Mouse (Mus musculus) E14TG2a.4 (cell line): ENCODE results near the gene Gm1043.

Source experiments
- H3K27me3 ChIP-seq: 2 replicates; pipeline ENCODE4 v1.6.1; 2014; ENCODE audit warnings: low read length, control low read depth; ENCODE audit not compliant: insufficient read depth
- H3K36me3 ChIP-seq: 2 replicates; pipeline ENCODE4 v1.6.1; 2014; ENCODE audit warnings: low read length, control low read depth; ENCODE audit not compliant: insufficient read depth
- H3K4me1 ChIP-seq: replicated peaks from 2 replicates; pipeline ENCODE4 v1.6.1; 2014; ENCODE audit warnings: low read depth, low read length, control low read depth
- H3K4me3 ChIP-seq: replicated peaks from 2 replicates; pipeline ENCODE4 v1.5.1; 2014; ENCODE audit warnings: mild to moderate bottlenecking, low read length
- H3K9me3 ChIP-seq: 2 replicates; pipeline ENCODE4 v1.6.1; 2014; ENCODE audit warnings: low read length, control low read depth
- CTCF ChIP-seq: conservative IDR thresholded peaks from 2 replicates; pipeline ENCODE4 v1.5.1; 2014; ENCODE audit warnings: low read length
- NANOG ChIP-seq: IDR thresholded peaks from 2 replicates; pipeline ENCODE4 v1.6.1; 2014; ENCODE audit warnings: borderline replicate concordance, low read length, mixed read lengths
- POU5F1 ChIP-seq: IDR thresholded peaks from 2 replicates; pipeline ENCODE4 v1.6.1; 2014; ENCODE audit warnings: low read length, borderline replicate concordance

Gm1043 gene

DNA sequence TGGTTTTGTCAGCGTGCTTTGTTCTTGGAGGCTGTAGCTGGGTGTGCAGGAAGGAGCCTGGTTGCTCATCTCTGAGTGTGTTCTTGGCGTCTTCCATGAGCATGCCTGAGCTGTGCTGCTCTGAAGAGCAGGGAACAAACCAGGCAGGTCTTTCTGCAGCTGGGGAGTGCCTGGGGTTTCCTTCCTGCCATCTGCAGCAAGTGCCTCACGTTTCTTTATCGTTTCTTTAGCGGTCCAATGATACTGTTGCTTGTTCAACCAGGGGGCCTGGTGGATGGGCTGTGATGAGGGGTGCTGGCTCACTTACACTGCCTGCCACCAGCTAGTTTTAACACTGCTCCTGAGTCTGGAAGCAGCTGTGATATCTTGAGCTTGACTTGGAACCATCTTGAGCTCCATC is 38.4 kb upstream of the Gm1043 start:
- H3K36me3 ChIP-seq = no peaks in the 10 kb centered on the region
- peaks cover 6% of the 10 kb centered on the region; the same call in 1 of the 2 replicates for H3K27me3 ChIP-seq
- no peak overlapping the region for H3K4me3 ChIP-seq
- TF ChIP-seq CTCF (no peak), POU5F1 (no peak), NANOG (no peak)
- peaks cover 70% of the 10 kb centered on the region for H3K4me1 ChIP-seq
- no peaks in the 10 kb centered on the region for H3K9me3 ChIP-seq

DNA sequence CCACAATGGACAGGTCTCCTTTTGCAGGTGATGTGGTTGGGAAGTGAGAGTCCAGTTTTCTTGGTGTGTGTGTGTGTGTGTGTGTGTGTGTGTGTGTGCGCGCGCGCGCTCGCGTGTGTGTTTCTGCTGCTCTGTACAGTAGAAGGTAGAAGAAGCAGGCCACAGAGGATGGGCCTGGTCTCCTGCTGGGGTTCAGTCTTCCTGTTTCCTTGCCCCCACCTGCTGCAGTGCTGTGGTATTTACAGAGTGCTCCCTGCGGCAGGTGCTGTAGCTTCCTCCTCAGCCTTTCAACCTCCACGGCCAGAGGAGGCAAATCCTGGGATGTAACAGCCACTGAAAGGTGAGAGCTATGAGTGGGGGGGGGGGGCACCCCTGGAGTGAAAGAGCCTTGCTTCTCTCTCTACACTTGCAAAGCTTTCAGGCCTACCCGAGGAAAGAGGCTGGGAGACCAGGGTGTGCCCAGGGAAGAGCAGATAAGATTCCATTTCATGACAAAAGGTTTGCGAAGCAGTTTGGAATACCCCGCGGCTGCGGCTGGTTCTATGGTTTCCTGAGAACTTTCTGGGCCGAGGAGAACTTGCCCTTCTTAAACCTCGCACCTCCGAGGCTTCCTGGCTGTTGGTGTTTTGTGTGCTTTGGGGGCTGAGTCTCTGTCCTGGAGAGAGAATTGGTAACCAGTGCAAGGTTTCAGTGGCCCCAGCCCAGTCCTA is 37.8 kb upstream of the Gm1043 start:
- TF ChIP-seq POU5F1 = no peak
- TF ChIP-seq NANOG = no peak
- TF ChIP-seq CTCF = no peak
- Histone ChIP-seq H3K36me3 (no peaks in the 10 kb centered on the region), H3K9me3 (no peaks in the 10 kb centered on the region), H3K27me3 (no peaks in the 10 kb centered on the region; the same call in 1 of the 2 replicates), H3K4me3 (peak overlapping the region; percentile 14; the same call in 1 of the 2 replicates), H3K4me1 (peaks cover 65% of the 10 kb centered on the region)

DNA sequence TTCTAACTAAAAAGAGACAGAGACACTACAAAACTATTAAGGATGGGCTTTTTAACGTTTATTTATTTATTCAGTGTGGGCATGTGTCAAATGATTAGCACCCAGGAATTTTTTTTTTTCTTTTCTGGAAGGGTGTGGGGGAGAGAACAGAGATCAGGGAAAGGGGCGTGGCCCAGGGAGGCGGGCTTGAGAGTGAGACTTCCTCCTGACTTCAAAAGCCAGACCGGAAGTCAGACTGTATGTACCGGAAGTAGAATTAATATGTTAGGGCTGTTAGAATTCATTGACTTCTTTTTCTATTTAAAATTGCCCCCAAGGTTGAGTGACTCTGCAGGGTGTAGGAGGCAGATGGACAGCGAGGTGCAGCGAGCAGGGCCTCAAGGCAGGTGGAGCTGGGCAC is 37.2 kb upstream of the Gm1043 start:
- peak overlapping the region; percentile 14; the same call in 1 of the 2 replicates for H3K4me3 ChIP-seq
- no peaks in the 10 kb centered on the region for H3K9me3 ChIP-seq
- no peak for TF ChIP-seq NANOG
- TF ChIP-seq POU5F1 = no peak
- TF ChIP-seq CTCF = no peak
- peaks cover 65% of the 10 kb centered on the region for H3K4me1 ChIP-seq
- no peaks in the 10 kb centered on the region; the same call in 1 of the 2 replicates for H3K27me3 ChIP-seq
- no peaks in the 10 kb centered on the region for H3K36me3 ChIP-seq

DNA sequence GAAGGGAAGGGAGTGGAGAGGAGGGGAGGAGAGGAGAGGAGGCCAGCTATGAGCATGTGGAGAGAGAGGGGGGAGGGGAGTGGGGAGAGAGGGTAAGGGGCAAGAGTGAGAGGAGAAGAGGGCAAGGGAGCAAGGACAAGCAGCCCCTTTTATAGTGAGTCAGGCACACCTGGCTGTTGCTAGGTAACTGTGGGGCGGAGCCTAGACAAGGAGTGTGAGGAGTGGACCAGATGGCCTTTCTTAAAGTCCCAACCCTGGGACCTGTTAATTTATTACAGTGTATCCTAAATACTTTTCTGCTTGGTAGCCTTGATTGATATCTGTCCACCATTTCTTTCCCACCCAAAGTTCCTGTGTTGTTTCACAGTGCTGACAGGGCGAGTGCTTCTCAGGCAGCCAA is 36.1 kb upstream of the Gm1043 start:
- TF ChIP-seq POU5F1 (no peak), NANOG (no peak), CTCF (no peak)
- no peak overlapping the region for H3K4me3 ChIP-seq
- H3K4me1 ChIP-seq = peaks cover 65% of the 10 kb centered on the region
- no peaks in the 10 kb centered on the region for H3K36me3 ChIP-seq
- H3K27me3 ChIP-seq = no peaks in the 10 kb centered on the region; the same call in 1 of the 2 replicates
- H3K9me3 ChIP-seq = no peaks in the 10 kb centered on the region

DNA sequence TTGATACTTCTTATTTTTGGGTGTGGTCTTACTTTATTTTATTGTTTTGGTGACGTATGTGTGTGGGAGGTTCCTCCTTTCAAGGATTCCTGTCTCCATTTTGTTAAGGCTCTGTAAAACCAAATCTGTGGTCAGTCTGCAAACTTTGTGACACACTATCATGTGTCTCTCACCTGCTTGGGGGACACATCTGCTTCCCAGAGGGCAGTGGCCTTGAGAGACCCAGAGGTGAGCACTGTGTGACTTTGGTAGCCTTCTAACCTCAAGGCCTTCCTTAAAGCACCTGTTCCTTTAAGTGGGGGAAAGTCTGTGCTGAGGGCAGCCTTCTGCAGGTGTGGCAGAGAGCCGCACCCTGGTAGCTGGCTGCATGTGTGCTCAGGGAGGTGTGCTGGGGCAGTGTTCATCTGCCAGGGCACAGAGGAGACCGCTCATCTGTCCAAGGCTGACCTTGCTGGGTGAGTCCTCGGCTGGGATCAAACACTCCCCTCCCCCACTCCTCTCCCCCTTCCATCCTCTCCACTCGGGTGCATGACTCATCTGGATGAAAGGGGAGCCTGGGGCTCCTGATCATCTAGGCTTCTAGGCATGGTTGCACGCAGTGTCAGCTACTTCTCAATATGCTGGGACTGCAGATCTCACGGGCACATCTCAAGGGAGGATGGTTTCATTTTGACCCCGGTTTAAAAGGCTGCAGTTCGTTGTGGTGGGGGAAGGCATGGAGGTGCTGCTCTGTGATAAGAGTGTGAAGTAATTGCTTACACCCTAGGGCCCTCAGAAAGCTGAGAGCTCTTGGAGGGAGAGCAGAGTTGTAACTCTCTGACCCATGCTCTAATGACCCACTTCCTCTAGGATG is 34.4 kb upstream of the Gm1043 start:
- H3K4me3 ChIP-seq = peak overlapping the region; percentile 46
- TF ChIP-seq NANOG (no peak), POU5F1 (no peak), CTCF (no peak)
- peaks cover 54% of the 10 kb centered on the region for H3K4me1 ChIP-seq
- no peaks in the 10 kb centered on the region for H3K9me3 ChIP-seq
- H3K27me3 ChIP-seq = no peaks in the 10 kb centered on the region; the same call in 1 of the 2 replicates
- H3K36me3 ChIP-seq = no peaks in the 10 kb centered on the region

DNA sequence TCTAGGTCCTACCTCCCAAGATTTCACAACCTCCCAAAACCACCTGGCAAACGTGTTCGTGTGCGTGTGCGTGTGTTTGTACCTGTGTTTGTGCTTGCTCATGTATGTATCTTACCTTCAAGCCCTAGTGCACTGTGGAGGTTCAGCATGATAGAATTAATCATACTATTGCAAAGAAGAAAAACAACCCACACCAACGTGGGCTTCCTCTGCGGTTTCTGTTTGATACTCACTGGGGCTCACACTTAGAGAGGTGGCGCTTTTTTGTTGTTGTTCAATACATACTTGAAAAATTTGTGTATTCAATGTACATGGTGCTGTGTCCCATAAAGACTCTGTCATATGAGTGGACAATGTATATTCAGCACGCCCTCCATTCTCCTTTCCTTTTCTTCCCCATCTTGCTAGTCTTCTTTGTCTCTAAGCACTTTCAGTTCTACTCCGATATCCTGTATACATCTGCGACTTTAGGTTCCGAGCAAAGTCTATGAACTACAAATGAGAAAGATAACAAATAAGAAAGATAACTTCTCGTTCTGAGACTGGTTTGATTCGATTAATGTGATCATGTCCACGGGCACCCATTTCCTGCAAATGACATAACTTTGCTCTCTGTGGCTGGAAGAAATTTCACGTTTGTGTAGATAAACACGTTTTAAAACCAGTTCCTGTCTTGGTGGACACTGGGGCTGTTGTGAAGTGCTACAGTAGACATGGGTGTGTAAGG is 33.6 kb upstream of the Gm1043 start:
- no peaks in the 10 kb centered on the region; the same call in 1 of the 2 replicates for H3K27me3 ChIP-seq
- peaks cover 49% of the 10 kb centered on the region for H3K4me1 ChIP-seq
- H3K36me3 ChIP-seq = no peaks in the 10 kb centered on the region
- H3K4me3 ChIP-seq = no peak overlapping the region
- TF ChIP-seq CTCF (no peak), NANOG (no peak), POU5F1 (no peak)
- no peaks in the 10 kb centered on the region for H3K9me3 ChIP-seq

DNA sequence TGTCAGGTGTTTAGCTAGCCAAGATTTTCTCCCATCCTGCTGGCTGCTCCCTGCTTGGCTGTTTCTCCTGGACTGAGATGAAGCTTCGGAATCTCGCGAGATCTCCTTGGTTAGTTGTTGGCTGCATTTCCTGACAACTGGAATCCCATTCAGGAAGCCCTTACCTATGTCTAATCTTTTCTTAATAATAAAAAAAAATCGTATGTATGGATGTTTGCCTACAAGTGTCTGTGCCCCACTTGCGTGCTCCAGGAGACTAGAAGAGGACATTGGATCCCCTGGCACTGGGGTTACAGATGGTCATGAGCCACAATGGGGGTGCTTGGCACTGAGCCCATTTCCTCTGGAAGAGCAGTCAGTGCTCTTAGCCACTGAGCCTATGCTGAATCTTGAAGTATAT is 32.3 kb upstream of the Gm1043 start:
- TF ChIP-seq POU5F1 (no peak), CTCF (no peak), NANOG (no peak)
- no peaks in the 10 kb centered on the region for H3K27me3 ChIP-seq
- no peaks in the 10 kb centered on the region for H3K36me3 ChIP-seq

DNA sequence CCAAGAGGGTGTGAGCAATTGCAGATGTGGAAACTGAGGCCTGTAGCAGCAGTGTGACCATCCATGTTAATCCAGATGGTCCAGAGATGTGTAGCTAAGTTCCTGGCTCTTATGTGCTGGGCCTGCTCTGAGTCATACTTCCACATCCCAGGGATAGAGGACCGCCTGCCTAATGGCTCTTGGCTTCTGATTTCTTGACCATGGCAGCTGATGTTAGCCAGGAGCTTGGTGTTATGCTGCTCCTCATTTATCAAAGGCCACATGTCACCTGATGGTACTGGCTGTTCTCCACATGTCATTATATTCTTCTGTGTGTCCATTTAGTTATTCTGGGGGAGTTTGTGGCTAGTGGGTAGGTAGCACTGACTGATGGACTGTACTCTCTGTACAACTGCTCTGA is 29.4 kb upstream of the Gm1043 start:
- Histone ChIP-seq H3K36me3 (no peaks in the 10 kb centered on the region), H3K4me1 (peaks cover 6% of the 10 kb centered on the region), H3K4me3 (no peak overlapping the region), H3K9me3 (no peaks in the 10 kb centered on the region), H3K27me3 (peaks cover 4% of the 10 kb centered on the region; the same call in 1 of the 2 replicates)
- TF ChIP-seq POU5F1 = no peak

More for the DNA sequence above, 32.3 kb upstream of the Gm1043 start:
- Histone ChIP-seq H3K9me3 (no peaks in the 10 kb centered on the region), H3K4me1 (peaks cover 36% of the 10 kb centered on the region), H3K4me3 (no peak overlapping the region)
